Mouse (Mus musculus) urinary bladder, adult 2 months (tissue): ENCODE measurements around the gene Zc3h12d. TPM values are rescaled to one million over a fixed set of nuclear protein-coding genes. Genes with fewer than 3 reads are reported as not detected.

Experiments used
- DNase-seq: peaks from one replicate; pipeline ENCODE4 v3.0.0; 2022; ENCODE audit warnings: low spot score
- polyA plus RNA-seq: library from polyadenylated mRNA; depleted of rRNA; stranded (reverse); fragments of >200 nt; gene quantifications from 2 replicates; pipeline ENCODE4 v1.2.3, GENCODE M21; 2012; rRNA removed

Gene Zc3h12d
- polyA plus RNA-seq: 0.28 and 0.44 TPM in 2 replicates

DNA sequence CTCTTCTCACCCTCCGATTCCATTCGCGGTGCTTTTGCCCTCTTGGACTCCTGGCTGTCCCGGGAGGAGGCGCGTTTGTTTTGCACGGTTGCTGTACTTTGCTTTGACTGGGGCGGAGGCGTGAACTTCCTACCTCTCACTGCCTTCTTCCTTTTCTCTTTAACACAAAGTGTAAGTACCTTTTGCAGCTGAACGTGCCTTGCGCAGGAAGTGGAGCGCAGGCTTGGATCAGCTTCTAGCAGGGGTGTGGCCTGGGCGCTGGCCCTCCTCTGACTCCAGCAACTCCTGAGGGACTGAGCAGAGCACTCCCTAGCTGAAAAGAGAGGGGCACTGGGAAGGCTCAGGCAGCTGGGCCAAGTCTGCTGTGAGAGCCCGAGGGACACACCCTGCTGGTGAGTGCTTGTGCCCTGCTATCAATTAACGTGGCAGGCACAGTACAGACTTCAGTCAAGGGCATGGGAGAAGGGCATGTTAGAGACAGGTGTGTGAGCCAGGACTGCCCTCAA is at the start of gene Zc3h12d:
Zc3h12d (plus strand) TSS at position 300 of the 506 bp plus-strand sequence.
- no peak for DNase-seq

DNA sequence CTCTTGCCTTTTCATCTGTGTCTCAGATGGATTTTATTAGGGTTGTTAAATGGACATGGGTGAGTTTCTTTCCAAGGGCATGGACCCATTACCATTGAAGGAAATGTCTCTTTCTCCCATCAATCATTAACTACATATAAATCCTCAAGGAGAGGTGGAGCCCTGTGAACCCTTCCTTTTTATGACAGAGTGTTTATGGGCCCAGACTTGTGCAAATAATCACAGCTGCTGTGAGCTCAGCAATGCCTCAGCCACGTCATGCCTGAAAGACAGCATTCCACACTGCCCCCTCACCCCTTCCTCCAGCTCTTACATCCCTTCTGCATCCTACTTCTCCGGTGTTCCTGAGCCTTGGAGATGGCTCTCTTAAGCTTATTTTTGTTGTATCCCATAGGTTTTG is 45.0 kb upstream of the Zc3h12d start:
- no peak for DNase-seq

DNA sequence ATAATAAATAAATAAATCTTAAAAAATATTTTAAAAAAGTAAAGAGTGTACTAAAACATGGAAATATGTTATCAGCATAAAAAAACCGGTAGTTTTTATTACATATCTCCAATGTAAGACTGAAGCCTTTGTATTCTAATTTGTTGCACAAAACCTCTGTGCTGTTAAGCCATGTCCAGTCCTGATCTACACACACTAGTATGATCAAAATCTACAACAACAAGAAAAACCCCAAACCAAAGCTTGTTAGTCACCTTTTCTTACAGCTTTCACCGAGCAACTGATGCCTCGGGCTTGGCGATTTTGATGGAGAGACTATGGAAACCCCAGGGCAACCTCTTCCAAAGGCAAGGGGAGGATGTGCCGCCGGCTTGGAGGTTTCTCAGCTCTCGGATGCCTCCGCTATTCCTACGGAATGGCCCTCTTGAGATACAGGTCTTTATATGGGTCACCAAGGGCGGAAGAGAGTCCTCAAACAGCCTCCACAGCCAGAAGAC is 40.0 kb upstream of the Zc3h12d start:
- DNase-seq: no peak

DNA sequence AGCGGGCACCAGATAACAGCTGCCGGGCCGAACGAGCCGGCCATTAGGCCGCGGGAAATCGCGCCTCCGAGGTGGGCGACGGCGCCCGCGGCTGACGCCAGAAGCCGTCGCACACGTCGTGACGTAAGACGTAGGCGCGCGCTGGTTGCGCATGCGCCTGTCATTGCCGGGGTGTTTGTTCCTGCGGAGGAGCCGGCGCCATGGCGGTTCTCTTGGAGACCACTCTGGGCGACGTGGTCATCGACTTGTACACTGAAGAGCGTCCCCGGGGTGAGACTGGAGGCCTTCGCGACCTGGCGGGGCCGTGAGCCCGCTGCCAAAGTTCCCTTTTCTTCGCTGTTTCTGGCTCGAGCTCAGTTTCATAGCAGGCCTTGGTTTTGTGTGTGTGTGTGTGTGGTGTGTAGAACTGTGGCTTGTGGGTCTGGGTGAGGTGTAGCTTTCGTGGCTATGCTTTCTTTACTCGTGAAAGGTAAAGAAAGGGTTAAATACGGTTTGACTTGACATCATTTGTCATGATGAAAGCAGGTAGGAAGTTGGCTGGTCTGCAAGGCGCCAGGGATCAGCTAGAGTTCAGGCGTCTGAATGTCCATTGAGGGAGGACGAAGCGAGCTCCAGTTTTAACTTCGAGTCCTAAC is 39.4 kb upstream of the Zc3h12d start, which contains the start of the genes Ginm1 and Ppil4:
Ginm1 (minus strand) TSS at position 74 of the 635 bp plus-strand sequence.
Ppil4 (plus strand) TSS at position 141 of the 635 bp plus-strand sequence.
- peak; percentile 83 for DNase-seq

DNA sequence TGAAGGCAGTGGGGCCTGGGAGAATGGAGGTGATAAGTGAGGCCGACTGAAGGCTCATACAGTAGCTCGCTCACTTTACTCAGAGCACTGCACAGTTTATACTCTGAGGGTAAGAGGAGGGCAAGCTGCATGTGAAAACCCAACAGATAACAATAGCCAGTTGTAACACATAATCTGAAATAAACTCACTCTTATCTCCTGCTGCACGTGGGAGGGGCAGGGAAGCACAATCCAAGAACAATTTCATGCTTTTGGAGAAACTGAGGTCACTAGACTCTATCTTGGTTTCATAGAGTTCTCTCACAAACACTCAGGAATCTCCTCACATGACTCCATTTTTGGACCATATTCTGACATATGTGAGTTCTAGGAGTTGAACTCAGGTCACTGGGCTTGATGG is 31.0 kb upstream of the Zc3h12d start:
- DNase-seq: no peak

DNA sequence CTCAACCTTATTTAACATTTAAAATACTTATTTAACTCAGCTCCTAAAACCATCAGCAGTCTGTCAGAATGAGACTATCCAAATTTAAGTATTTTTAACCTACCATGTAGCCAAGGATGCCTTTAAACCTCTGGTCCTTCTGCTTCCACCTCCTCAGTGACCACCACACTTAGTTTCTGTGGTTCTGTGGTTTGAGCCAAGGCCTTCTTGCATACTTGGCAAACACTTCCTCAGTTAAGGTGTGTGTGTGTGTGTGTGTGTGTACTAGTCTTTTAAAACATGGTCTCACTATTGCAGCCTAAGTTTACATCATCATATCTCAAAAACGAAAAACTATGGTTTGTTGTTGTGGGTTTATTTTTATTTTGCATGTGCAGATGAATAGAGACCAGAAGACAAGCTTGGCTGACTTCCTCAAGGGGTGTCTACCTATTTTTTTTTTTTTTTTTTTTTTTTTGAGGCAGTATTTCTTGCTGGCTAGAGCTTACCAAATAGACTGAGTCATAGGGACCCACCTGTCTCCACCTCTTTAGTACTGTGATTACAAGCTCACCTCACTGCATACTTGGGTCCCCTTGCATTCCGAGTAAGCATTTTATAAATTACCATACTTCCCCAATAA is 29.6 kb upstream of the Zc3h12d start:
- DNase-seq: no peak

DNA sequence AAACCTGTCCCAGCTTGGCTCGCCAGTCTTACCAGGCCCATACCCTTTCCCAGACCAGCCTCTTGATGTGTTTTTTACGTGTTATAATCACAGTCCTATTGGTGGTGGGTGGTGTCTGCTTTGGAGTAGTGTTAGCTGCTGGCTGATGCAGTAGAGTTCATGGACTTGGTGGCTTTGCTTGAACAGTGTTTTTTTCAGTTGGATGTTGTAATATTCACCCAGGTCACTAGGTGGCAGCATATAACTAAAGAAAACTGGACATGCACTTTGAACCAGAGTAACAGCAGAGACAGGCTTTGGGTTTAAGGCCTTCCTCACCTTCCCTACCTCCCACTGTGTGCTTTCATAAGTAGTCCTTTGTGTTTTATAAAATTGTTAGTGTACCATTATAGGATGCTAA is 22.3 kb upstream of the Zc3h12d start:
- no peak for DNase-seq

DNA sequence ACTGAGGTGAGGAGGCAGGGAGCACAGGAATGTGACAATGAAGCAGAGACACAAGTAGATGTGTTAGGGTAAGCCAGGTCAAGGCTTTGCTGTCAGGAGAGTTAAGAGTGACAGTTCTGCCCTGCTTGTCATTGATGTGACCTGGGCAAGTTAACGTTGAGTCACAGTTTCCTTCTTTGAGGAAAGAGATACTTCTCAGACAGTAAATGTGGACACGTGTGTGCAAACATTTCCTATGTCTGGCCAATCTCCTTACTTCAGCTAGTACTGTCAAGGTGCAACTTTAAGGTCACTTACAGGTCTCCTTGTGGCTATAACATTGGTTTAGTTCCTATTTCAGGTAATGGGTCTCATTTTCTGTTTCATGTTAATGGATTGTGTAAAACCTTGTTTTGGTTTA is 15.8 kb upstream of the Zc3h12d start:
- no peak for DNase-seq

DNA sequence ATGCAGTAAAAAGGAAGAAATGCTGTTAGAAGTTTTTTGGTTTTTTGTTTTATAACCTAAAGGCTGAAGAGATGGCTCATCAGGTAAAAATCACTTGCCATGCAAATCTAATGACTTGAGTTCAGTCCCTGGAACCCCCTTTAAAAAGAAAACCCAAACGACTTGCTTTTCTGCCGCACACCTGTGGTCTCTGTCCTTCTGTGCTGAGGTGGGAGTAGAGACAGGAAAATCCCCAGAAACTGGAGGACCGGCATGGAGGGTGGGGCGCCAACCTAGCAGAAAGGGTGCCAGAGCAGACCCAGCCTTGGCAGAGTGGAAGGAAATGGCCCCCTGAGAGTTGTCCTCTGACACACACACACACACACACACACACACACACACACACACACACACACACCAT is 13.6 kb upstream of the Zc3h12d start:
- no peak for DNase-seq

DNA sequence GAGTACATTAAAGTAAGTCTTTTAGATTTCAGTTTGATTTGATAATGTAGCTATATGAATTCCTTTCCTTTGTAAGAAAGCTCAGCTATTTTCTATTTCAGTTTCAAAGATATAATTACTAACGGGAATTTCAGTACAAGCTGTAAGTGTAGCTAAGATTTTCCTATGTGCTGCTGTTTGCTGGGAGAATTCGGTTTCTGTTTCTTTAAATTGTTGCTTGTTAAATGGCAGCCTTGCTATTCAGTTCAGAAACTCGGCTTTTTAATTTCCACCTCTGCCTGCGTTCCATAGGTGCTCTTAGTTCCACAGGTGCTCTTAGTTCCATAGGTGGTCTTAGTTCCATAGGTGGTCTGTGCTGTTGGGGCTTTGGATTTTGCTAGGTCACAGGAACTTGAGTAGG is 13.1 kb upstream of the Zc3h12d start:
- no peak for DNase-seq

DNA sequence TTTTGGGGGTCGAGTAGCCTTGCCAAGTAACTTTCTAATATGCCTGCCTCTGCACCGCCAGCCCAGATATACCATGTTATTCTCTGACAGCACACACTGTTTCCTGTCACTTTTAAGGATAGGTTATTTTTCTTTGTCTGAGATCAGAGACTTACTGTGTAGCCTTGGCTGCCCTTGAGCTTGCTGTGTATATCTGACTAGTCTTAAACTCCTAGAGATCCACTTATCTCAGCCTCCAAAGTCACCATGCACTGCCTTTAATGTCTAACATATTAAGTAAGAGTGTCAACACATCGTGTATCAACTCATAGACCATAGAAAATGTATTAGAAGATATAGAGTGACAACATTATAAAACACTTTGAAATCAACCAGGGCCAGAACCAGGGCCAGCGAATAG is 12.7 kb upstream of the Zc3h12d start:
- DNase-seq: no peak

DNA sequence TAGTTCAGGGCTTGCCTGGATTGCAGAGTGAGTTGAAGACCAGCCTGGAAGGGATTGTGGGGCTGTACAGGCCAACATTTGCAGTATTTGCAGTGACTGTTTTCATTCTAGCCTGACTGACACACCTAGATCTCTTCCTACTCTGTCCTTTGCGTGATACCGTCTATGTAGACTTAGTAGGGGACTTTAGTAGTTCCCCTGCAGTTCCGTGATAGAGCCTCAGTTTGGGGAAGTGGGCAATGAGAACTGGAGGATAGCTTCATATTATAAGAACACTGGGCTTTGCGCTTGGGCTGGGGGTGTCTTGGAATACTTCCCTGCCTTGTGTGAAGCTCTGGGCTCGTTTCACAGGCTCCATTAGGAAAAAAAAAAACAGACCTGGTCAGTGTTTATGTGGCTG is 12.1 kb upstream of the Zc3h12d start:
- DNase-seq: no peak

DNA sequence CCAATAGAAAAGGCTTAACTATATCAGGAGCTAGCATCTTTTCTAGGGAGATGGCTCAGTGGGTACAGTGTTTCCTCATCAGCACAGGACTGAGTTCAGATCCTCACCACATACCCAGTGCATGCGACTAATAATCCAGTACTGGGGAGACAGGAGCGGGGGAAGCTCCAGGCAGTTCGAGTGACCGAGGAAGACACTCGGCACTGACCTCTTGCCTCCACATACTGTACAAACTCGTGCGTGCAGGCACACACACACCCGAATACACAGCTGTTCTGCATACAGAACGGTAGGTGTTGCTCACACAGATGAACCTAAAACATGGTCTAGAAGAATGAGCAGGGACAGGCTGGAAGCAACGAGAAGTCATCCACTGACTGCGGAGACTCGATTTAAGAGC is 10.3 kb upstream of the Zc3h12d start:
- no peak for DNase-seq

DNA sequence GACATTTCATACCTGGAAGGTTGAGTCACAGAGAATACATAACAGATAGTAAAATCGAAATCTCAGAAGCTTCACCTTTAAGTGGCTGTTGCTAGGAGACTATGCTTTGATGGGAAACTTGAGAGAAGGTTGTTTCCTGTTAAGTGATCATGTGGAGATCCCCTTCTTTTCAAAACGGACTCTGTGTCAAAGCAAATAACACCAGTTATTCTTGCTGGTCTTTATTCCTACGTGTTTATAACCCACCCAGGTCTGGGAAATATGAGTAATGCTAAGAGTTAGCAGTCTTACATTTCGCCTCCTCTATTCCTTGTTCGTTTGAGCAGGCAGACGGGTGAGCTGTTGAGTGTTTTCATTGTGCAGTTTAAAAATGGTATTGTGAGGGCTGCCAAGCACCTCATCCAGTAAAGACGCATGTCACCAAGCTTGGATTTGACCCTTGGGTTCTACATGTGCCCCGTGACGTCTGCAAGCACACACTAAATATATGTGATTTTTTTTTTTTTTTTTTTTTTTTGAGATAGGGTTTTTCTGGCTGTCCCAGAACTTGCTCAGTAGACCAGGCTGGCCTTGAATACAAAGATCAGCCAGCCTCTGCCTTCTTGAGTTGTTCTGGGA is 7.5 kb upstream of the Zc3h12d start:
- DNase-seq: no peak

DNA sequence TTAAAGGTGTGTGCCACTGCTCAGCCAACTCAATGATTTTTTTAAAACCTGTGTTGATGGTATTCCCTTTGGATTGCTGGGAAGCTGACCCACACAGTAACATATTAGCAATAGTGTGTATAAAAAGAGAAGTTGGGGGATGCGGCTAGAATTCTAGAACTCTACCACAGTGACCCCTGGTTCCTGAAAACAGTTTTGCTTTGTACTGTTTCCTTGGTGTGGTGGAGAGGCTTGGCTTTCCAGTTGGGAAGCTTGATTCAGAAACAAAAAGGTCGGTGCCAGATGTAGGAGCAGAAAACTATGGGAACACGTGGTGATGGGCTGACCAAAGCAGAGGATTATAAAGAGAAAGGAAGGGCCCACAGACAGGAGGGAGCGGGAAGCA is 7.0 kb upstream of the Zc3h12d start:
- DNase-seq: no peak

DNA sequence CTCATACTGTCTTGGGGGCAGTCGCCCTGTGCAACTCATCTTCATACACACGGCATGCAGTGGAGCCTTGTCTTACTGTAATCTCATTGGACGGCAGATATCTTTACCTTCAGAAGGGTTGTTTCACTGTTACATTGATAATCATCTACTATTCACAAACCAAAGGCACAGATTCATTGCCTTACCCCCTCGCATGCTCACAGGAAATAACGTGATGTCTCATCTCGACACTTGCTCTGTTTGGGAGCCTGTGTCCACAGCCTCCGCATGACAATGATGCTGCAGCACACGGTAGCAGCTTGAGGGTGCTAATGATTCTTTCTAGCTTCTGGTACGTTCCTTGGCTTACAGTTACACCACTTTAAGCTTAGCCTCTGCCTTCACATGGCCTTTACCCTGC is 6.2 kb upstream of the Zc3h12d start:
- DNase-seq: no peak

DNA sequence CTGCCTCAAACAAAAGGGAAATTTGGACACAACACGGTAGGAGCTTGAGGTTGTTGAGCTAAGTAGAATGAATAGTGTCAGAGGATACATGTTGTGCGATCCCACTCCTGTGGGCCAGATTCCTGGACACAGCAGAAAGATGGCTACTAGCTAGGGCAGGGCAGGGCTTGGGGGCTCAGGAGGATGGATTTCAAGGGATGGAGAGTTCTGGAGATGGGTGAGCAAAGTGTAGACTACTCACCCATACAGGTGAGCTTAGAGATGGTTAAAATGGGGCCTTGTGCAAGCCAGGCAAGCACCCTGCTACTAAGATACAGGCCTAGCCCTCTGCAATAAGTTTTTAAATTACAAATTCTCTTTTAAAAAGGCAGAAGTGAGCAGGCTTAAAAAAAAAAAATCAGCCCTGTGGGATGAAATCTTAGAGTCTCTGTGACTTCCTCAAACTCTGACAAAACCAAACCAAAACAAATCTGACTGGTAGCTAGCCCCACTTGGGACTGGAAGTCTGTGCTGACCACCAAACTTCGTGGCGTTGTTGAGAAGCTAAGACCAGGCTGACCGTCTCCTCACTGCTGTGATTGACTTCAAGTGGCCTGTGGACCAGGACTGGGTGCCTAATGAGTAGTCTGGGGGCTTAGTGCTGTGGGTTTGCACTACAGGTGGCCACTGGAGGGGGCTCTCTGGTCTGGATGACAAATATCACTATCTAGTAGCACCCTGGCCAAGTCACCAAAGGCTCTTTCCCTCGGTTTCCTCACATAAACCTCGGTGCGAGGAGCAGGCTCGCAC is 1.3 kb downstream of the Zc3h12d start:
- DNase-seq: no peak

DNA sequence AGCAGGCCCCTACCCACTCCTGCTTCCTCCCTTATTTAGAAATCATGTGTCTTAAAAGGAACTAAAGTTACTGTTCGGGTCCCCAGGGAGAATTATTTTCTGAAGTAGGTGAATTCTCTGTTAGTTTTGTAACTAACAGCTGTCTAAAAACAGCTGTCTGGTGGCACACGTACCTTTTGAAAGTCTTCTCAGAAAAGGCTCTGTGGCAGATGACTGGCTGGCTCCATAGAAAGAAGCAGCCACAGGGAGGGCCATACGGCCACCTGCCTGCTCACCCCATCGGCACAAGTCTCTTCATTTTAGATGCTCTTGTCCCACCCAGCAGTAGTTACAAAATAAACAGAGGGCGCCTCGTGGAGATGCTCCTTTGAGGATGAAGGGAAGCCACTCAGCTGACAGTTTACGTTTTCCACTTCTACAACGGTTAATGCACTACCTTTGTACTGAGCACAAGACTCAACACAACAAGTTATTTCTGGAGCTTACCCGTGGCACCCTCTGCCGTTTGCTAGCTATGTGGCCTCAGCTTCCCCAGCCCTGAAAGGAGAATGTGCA is 2.5 kb downstream of the Zc3h12d start:
- DNase-seq: no peak

DNA sequence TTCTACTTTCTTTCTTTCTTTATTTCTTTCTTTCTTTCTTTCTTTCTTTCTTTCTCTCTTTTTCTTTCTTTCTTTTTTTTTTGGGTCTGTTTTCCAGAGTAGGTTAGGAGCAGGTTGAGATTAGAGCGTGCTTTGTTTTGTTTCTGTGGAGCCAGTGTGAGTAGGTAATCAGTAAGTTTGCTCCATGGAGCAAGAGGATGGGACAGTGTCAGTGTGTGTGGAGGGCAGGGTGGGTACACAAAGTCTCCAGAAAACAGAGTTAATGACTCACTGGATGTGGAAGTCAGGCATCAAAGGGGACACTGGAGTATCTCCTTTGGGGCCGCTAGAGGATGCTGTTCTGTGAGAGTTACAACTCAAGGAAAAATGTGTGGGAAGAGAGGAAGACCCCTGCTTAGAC is 4.6 kb downstream of the Zc3h12d start:
- DNase-seq: no peak

DNA sequence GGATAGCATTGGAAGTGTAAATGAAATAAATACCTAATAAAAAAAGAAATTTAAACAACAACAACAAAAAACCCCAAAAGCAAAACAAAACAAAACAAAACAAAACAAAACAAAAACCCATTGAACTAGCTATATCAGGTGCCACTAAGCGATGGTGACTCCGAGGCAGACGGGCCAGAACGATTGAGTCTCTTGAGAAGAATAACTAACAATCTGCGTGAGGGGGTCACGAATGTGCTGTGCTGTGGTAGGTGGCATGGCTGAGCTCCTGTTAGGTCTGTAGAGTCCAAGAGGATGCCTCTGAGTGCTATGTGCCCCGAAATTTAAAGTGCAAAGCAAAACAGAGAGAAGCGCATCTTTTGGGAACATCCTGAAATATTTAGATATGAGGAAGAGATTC is 5.2 kb downstream of the Zc3h12d start:
- no peak for DNase-seq

DNA sequence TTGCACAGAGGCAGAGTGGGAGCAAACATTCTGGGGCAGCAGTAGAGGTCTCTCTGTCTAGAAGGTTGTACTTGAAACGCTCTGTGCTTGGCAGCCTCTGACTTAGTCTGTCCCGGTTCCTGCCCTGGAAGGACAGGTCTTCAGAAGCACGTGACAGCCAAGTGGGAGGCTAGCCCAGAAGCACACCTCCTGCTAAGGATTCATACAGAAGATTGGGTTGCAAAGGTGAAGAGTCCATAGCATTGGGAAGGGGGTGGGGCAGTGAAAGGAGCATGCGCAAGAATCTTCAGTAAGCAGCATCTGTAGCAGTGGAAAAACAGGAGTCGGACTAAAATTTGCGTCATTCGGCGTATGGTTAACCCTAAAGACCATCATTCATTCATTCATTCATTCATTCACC is 5.8 kb downstream of the Zc3h12d start:
- DNase-seq: no peak

DNA sequence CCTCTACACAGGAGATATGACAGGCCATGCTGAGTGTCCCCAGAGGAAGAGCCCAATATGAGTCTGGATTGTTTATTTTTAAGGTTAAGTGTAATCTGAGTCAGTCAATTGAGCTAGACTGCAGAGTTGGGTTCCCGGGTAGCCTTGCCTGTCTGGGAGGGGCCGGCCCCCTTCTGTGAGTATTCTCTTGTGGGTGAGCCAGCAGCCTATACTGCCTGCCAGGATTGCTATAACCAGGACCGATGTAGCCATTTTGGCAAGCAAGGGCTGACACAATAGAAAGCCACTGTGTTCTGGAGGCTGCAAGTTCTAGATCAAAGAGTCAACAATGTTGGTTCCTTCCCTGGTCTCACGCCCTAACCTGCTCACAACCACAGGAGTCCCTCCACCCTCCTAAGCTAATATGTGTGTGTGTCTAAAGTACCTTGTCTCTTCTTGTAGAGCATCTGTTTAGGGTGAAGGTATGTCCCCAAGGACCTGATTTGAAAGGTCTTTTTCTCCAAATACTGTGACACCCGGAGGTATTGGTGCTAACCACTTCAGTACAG is 6.7 kb downstream of the Zc3h12d start:
- DNase-seq: no peak
